Mouse (Mus musculus) c-Kit-negative CD71-positive TER-119-positive erythroid progenitor cells, embryonic 14.5 days (primary cell): ENCODE measurements at regions not wholly inside any gene's neighbourhood (a gene's known extent, or its start where the extent isn't known, plus 50 kb on each side); places are given as distances from the start of the nearest gene placed in this dataset.
"Not testable (repeated sequence)": the region's sequence is repeated elsewhere in the genome, so short reads cannot be mapped to it uniquely, and the experiment has no call there.

Experiments used
- DNase-seq: peaks from one replicate; pipeline ENCODE4 v3.0.0-alpha.2; 2013; ENCODE audit warnings: low read depth, low spot score

GRCm38 (mm10) chr3:147841357-147841756 is 989.2 kb downstream of the Ttll7 start:
- DNase-seq = no peak

GRCm38 (mm10) chr3:147838816-147839215 is 986.6 kb downstream of the Ttll7 start:
- no peak for DNase-seq

- no peak for DNase-seq
Observed at GRCm38 (mm10) chr3:147835716-147836115, 983.5 kb downstream of the Ttll7 start.

DNA sequence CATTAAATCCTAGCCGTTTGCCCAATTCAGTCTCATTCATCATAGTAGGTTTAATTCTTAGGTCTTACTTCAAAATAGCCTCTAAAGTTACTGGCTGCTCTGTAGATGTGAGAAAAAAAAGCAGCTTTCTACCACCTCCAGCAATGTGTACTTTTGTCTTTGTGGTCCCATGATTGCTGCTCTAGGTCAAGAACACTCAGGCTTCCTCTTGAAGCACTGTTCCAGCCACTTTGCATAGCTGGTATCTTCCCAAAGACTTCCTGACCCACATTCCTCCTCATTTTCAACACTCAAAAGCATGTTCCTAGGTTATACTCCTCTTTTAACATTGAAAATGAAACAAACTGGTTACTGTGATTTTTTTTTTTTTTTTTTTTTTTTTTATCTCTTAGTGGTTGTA is 973.2 kb downstream of the Ttll7 start:
- DNase-seq = no peak

DNA sequence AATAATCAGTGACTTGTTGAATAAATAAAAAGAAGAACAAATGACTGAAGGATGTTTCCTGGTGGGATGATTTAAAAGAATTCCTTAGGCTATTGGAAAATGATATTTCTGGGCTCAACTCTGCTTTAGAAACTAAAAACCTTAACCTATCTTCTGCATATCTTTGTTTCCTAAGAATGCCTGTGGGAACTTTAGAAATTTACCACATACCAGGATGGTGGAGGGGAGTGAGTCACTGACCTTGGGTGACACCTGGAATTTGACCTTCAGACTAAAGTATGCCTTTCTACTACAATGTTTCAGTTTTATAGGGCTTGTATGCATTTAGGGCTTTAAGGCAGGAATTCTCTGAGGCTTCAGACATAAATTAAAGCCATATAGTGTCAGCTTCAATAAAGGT is 972.3 kb downstream of the Ttll7 start:
- no peak for DNase-seq

- DNase-seq = no peak
Observed at GRCm38 (mm10) chr3:147814080-147814650, 962.0 kb downstream of the Ttll7 start.

DNA sequence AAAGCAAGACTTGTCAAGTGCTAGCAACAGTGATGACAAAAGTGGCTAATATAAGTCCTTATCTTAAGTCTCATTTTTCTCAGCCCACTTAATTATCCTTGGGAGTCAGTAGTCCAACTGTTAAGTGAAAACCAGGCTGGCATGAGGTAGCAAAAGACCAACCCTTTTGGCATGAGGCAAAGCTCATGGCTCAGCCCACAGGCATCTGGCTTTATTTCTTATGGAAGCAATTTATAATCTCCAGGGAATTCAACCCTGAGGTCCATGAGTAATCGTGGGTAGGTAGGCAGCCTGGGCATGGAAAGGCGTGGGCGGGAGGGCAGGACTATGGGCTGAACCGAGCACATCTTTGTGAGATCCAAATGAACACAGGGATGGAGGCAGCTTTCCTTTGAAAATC is 950.4 kb downstream of the Ttll7 start:
- DNase-seq = no peak

- DNase-seq = no peak
Observed at GRCm38 (mm10) chr3:147796524-147796923, 944.4 kb downstream of the Ttll7 start.

- no peak for DNase-seq
Observed at GRCm38 (mm10) chr3:147795116-147795515, 942.9 kb downstream of the Ttll7 start.

DNA sequence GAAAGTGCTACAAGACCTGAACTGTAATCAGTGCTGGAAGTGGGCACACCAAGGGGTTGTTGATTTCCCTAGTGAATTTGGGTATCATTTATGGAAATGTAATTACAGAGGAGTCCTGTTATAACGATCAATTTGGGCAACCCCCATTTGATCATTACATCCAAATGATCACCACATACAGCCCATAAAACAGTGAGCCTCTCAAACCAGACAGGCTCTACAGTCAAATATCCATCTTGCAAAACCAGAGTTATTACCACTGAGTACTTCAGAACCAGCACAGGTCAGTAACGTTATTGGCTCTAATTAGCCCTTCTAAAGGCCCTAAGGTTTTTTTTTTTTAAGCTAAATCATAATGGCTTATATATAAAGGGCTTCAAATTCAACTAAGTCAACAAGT is 934.4 kb downstream of the Ttll7 start:
- DNase-seq = no peak

DNA sequence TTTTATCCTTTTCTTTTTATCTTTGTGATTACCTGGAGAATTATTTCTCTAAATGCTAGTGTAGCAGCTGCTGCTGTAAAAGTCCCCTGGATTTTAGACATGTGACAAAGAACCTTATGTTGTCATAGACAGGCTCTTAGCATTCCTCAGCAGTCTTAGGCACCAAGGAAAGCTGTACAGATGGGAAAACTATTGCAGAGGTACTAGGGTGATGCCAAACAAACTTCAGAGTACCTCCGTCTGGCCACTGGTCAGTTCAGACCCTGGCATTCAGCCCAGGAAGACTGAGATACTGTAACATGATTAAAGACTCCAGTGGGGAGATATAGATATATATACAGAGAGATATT is 898.6 kb downstream of the Ttll7 start:
- no peak for DNase-seq

- no peak for DNase-seq
Observed at GRCm38 (mm10) chr3:147749939-147750841, 898.0 kb downstream of the Ttll7 start.

GRCm38 (mm10) chr3:147749442-147749841 is 897.3 kb downstream of the Ttll7 start:
- DNase-seq = no peak

DNA sequence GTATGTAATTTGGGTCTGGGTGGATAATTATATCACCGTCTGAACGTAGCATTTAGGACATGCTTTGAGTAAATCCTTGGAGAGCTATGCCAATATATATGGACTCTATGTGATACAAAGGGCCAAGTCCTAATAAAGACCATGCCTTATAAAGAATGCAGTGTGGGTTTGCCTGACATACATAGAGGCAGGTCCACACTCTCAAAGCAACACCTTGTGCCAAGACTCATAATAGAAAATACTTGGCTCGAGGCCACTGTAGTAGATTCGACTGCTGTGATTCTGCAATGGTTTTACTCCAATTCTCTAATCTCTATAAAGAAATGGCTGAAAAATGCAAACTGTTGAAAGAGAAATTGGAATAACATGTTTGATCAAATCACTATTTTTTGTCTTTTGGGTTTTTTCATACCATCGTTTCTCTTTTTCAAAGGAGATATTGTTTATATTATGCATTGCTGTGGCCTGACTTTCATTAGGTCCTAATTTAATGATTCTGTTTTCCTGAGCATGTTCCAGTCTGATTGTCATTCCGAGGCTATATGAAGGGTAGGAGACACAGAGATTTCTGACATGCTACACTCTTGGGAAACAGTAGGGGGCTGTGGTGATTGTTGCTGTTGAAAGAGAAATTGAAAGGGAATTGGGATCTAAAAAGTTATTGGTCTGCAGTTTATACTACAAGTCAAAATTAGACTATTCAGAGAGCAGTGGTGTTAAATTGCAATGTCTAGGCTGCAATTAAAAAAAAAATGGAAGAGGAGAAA is 884.7 kb downstream of the Ttll7 start:
- DNase-seq = no peak

GRCm38 (mm10) chr3:147716391-147716790 is 864.2 kb downstream of the Ttll7 start:
- DNase-seq = no peak

- DNase-seq = no peak
Observed at GRCm38 (mm10) chr3:147707401-147707801, 855.2 kb downstream of the Ttll7 start.

GRCm38 (mm10) chr3:147683730-147684129 is 831.6 kb downstream of the Ttll7 start:
- DNase-seq = no peak

DNA sequence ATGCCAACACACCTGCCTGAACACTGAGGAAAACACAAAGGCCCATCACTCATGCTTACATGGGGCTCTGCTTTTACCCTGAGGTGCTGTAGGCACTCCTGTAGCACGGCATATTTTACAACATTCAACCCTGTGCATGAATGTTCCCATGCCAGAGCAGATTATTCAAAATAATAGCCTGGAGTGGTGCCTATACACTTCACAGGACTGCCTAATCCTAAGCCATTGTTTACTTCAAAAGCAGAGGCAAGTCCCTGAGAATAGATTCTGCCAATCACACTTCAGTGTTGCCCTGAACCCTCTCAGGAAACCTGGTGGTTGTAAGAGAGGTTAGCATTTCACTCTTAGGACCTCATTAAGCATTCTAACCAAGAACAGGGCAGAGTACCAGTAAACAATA is 828.1 kb downstream of the Ttll7 start:
- DNase-seq = no peak

DNA sequence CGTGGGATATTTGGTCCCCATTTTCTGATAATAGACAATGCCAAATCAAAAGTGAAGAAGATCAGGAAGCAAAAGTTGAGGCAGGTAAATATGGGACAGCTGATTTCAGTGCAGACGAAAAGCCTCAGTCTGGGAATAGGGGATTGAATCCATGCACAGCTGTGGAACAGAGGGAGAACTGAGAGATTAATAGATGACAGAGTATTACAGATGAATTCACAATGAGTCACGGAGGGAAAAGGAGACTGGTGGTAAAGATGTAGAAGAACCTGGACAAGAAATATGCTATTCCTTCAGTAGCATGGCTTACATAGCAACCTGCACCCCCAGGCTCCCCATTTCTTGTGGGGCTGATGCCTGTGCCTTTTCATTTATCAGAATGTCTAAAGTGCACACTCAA is 810.4 kb downstream of the Ttll7 start:
- no peak for DNase-seq

- no peak for DNase-seq
Observed at GRCm38 (mm10) chr3:147652849-147653248, 800.7 kb downstream of the Ttll7 start.

DNA sequence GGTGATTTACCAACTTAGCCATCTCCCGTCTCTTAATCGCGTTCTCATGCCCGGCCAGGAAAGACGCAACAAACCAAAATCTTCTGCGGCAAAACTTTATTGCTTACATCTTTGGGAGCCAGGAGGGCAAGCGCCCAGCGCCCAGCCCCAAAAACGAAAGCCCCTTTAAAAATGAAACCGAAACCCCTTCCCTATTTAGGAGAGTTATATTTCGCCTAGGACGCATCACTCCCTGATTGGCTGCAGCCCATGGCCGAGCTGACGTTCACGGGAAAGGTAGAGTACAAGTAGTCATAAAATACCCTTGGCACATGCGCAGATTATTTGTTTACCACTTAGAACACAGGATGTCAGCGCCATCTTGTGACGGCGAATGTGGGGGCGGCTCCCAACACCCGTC is 783.3 kb downstream of the Ttll7 start:
- not testable (repeated sequence) for DNase-seq

DNA sequence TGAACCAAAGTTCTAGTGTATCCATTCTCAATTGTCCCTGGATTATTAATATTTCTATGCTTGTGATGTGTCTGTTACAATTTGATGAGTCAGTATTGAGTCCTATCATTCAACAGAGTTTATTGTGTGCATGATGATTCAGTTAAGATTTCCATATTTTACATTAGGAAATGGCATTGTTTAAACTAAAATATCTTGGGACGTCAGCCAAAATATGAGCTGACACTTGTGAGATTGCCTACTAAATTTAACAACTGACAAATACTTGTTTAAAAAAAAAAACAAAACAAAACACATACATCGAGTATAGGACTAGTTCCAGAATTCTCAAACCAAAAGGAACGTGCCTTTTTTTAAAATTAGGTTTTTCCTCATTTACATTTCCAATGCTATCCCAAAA is 779.0 kb downstream of the Ttll7 start:
- no peak for DNase-seq
